Mouse (Mus musculus) lung, postnatal 25 days (tissue): Measurements from ENCODE around the gene Prmt7.

Experiments
- DNase-seq: peaks from one replicate; pipeline ENCODE4 v3.0.0; 2022; ENCODE audit warnings: low spot score

Prmt7 gene

GRCm38 (mm10) chr8:106226589-106226988, 15.9 kb downstream of the Prmt7 start:
- DNase-seq, result peak; percentile 35

GRCm38 (mm10) chr8:106231536-106231935, 20.8 kb downstream of the Prmt7 start:
- no peak for DNase-seq

- no peak for DNase-seq
These were observed 22.0 kb downstream of the Prmt7 start for GRCm38 (mm10) chr8:106232751-106233150.

GRCm38 (mm10) chr8:106234567-106235261, 24.0 kb downstream of the Prmt7 start:
- no peak for DNase-seq

- no peak for DNase-seq
These were observed 26.4 kb downstream of the Prmt7 start for GRCm38 (mm10) chr8:106237106-106237505.

GRCm38 (mm10) chr8:106250186-106250585, 39.5 kb downstream of the Prmt7 start:
- no peak for DNase-seq

GRCm38 (mm10) chr8:106258169-106258568, 47.4 kb downstream of the Prmt7 start:
- DNase-seq, result no peak

- DNase-seq, result no peak
These were observed 49.0 kb downstream of the Prmt7 start for GRCm38 (mm10) chr8:106259579-106260255.

GRCm38 (mm10) chr8:106260894-106261293, 50.2 kb downstream of the Prmt7 start:
- no peak for DNase-seq

- no peak for DNase-seq
These were observed 51.6 kb downstream of the Prmt7 start for GRCm38 (mm10) chr8:106262343-106262742.

GRCm38 (mm10) chr8:106263928-106264327, 53.2 kb downstream of the Prmt7 start:
- no peak for DNase-seq

- no peak for DNase-seq
These were observed 54.7 kb downstream of the Prmt7 start for GRCm38 (mm10) chr8:106265398-106265797.

- no peak for DNase-seq
These were observed 58.1 kb downstream of the Prmt7 start for GRCm38 (mm10) chr8:106268710-106269346.

- DNase-seq, result no peak
These were observed 60.1 kb downstream of the Prmt7 start for GRCm38 (mm10) chr8:106270804-106271203.

GRCm38 (mm10) chr8:106271378-106271777, 60.6 kb downstream of the Prmt7 start:
- DNase-seq, result no peak

- no peak for DNase-seq
These were observed 62.7 kb downstream of the Prmt7 start for GRCm38 (mm10) chr8:106273468-106273867.

GRCm38 (mm10) chr8:106276709-106277317, 66.1 kb downstream of the Prmt7 start:
- DNase-seq, result no peak

GRCm38 (mm10) chr8:106278367-106279042, 67.8 kb downstream of the Prmt7 start:
- no peak for DNase-seq

- no peak for DNase-seq
These were observed 69.4 kb downstream of the Prmt7 start for GRCm38 (mm10) chr8:106280154-106280553.

GRCm38 (mm10) chr8:106280844-106281243, 70.1 kb downstream of the Prmt7 start:
- DNase-seq, result no peak

GRCm38 (mm10) chr8:106287445-106287844, 76.7 kb downstream of the Prmt7 start:
- no peak for DNase-seq

- DNase-seq, result no peak
These were observed 78.0 kb downstream of the Prmt7 start for GRCm38 (mm10) chr8:106288732-106289131.
